Mouse (Mus musculus) T-helper 17 cell (primary cell): ENCODE data around the gene Npnt.

Experiments used
- in situ Hi-C, 2 experiments: fragments of 300-600 bp; cut with MboI, MseI; formaldehyde crosslinking; loops; 1 replicate in 1 of 2; 2 replicates in 1 of 2; pipeline ENCODE4 v1.15.1; 2025; ENCODE audit warnings: high pct_unique_total_duplicates in 2 of 2

Gene Npnt

GRCm38 (mm10) chr3:132860796-132861195 lies 89.3 kb downstream of the Npnt start:
- in situ Hi-C loops = loop anchor here in 1 of 2 experiments (5.0 kb wide), 1 partner anchor 73 kb away; no protein-coding TSS in a partner anchor

DNA sequence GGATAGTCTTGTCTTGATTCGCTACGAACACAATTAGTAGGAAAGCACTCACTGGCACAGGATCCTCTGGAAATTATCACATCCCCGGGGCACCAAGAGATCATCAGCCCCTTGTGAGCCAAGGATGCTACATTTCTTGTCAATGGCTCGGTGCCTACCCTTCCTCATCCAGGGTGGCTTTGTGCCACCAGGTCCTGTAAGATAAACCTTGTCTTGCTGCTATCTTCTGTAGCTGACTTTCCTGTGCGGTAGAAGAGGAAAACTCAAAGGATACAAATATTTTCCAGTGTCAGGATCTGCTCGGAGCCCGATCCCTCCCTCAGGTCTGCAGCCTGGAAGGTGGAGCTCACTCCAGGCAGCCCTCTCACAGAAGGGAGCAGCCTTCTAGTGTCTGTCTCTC lies 90.5 kb downstream of the Npnt start:
- in situ Hi-C loops = no loop called here

GRCm38 (mm10) chr3:132858849-132859248 lies 91.2 kb downstream of the Npnt start:
- in situ Hi-C loops = no loop called here

GRCm38 (mm10) chr3:132856651-132857050 lies 93.4 kb downstream of the Npnt start:
- in situ Hi-C loops = no loop called here

DNA sequence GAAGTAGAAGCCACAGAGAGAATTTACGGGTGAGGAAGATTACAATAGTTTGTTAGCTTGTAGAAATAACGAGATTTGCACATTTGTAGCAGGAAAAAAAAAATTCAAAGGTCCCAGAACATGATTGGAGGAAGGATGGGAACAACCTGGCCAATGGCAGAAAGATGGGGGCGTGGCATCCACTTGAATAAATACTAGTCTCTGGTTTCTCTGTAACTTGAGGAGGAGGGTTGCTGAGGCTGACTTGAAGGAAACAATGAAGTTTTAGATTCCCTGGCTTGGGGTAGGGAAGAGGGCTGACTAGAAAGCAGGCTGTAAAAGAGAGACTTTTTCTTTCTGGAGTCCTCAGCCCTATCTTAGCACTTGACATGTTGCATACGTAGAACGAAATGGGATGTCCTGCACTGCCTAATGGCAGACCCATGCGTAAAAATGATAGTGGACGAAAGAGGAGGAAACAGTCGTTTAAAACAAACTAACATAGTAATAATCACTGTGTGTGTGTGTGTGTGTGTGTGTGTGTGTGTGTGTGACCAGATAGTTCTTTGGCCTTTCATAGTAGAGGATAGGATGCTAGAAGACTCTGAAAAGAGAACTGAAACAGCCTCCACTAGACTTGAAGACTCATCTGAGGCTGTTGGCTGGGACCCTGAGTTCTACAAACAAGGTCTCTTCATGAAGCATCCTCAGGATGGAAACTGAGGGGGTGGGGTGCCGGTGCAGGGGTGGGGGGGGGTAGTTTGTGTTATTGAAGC lies 94.5 kb downstream of the Npnt start:
- in situ Hi-C loops = no loop called here

GRCm38 (mm10) chr3:132854271-132854670 lies 95.8 kb downstream of the Npnt start:
- in situ Hi-C loops = no loop called here

- in situ Hi-C loops = no loop called here
These were observed 98.0 kb downstream of the Npnt start for GRCm38 (mm10) chr3:132851841-132852728.

DNA sequence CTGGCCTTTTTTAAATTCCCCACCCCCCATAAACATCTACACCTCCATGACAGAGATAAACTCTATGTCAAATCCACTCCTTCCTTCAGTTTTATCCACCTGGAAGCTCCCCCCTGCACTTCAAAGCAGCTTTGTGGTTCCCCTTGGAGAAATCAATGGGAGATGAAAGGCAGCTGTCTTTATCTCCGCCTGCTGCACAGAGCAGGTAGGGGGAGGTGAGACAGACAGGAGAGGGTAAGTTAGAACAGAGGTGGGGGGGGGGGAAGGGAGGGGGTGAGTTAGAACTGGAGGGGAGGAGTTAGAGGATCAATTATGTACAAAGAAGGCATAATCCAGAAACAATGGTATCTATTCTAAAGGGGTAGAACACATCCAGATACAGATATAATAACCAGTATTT lies 98.7 kb downstream of the Npnt start:
- in situ Hi-C loops = no loop called here

- in situ Hi-C loops = no loop called here
These were observed 99.7 kb downstream of the Npnt start for GRCm38 (mm10) chr3:132850431-132850830.

DNA sequence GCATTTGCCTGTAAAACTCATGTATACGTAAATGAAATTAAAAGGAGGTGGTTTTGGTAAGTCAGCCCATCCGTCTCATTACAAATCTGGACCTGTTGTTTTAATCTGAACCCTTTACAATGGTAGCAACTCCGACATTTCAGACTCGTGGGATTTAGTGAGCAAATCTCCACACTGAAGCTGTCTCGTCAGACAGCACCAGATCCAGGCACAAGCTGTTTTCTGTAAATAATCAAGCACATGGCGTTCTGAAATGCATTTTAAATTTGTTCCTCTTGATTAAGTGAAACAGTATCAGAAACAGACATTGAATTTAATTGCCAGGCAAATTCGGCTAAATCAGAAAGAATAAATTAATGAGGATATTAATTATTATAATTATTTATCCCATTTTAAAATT lies 100.4 kb downstream of the Npnt start:
- in situ Hi-C loops = no loop called here

GRCm38 (mm10) chr3:132842676-132843075 lies 107.4 kb downstream of the Npnt start:
- in situ Hi-C loops = no loop called here

DNA sequence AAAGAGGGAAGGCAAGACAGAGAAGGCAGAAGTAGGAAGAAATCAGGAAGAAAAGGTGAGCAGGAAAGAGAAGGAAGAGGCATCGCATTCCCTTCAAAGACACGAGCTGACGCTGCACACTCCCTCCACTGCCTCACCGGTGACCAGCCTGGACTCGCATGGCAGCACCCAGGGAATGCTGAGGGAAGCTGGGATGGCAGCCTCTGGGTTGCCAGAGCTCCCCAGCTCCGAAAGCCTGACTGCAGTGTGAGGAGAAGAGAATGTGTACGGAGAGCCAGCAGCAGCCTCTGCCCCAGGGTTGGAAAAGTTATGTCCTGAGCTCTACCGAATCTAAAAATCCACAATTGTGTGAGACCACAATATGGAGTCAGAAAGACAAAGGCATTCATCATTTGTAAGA lies 110.6 kb downstream of the Npnt start:
- in situ Hi-C loops = loop anchor here in 1 of 2 experiments (10.0 kb wide), 1 partner anchor 1755 kb away; no protein-coding TSS in a partner anchor

- in situ Hi-C loops = loop anchor here in 1 of 2 experiments (10.0 kb wide), 1 partner anchor 1756 kb away; no protein-coding TSS in a partner anchor
These were observed 111.3 kb downstream of the Npnt start for GRCm38 (mm10) chr3:132838656-132839417.

GRCm38 (mm10) chr3:132837134-132837533 lies 113.0 kb downstream of the Npnt start:
- in situ Hi-C loops = loop anchor here in 1 of 2 experiments (10.0 kb wide), 1 partner anchor 1758 kb away; no protein-coding TSS in a partner anchor

DNA sequence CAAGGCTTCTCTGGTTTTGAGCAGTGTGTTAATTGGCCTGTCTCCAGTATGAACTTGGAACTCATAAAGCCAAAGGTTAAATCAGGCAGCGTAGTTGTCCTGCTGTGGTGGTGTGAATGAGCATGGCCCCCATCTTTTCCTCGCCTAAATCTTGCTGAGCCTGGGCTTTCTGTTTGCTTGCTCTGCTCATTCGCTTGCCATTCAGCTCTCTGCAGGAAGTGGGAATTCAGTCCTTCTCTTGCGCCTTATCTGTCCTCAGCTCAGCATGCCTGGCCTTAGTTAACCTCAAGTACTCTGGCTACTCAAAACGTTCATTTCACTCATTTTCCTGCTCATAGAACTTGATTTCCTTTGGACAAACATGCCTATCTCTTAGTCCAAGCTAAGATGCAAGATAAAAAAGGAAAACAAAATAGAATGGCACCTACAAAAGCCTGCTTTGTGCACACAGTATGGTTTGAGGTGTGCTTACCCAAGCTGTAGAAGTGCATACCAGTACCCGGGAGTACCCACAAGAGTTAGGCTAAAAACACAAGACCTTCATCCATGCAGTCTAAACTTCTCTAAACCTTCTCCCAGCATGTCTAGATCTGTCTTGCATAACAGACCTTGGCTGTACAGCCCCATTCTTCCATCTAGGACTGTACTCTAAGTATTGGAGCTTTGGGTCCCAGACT lies 114.8 kb downstream of the Npnt start:
- in situ Hi-C loops = loop anchor here in 1 of 2 experiments (10.0 kb wide), 1 partner anchor 1760 kb away; no protein-coding TSS in a partner anchor
